In the genomic region with DNA sequence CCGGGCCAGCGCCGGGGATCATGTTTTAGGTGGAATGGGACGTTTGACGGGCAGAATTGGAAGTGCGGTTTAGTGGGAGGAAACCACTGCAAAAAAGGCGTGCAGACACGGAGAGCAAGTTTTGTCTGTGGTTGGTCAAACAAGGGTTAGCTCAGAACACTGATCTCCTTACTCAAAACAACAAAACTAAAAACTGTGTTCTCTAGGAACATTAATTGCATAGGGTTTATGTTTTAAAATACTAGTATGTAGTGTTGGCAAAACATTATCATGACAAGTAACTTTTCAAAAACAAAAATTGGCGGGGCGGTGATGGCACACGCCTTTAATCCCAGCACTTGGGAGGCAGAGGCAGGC, we compare ENCODE assay signal across 8 mouse cellular contexts. TPM values are rescaled to one million over a fixed set of nuclear protein-coding genes. Genes with fewer than 3 reads are reported as not detected.
DNase-seq lines count a peak whose midpoint lies in the region; ATAC-seq and TF ChIP-seq lines count a peak whose summit lies in the region.

No protein-coding gene starts in this region.

- peak overlapping the region; percentile 65 for H3K4me3 ChIP-seq in liver, adult 2 months (ENCODE audit: insufficient read depth, low read depth, low read length)
- peak overlapping the region; percentile 55 for H3K4me3 ChIP-seq in embryonic facial prominence, embryonic 14.5 days (ENCODE audit: low read depth, low read length)
- peak overlapping the region; percentile 74 for H3K4me3 ChIP-seq in intestine, embryonic 15.5 days (replicated peaks)
- peak overlapping the region; percentile 52 for H3K4me3 ChIP-seq in neural tube, embryonic 12.5 days

- H3K36me3 ChIP-seq in liver, adult 2 months (ENCODE audit: control insufficient read depth, insufficient read depth, low read length) = peaks cover 2% of the 10 kb centered on the region
- H3K36me3 ChIP-seq in embryonic facial prominence, embryonic 14.5 days (ENCODE audit: control insufficient read depth, insufficient read depth, low read length) = peaks cover 14% of the 10 kb centered on the region; the same call in 1 of the 2 replicates
- H3K36me3 ChIP-seq in intestine, embryonic 15.5 days = no peaks in the 10 kb centered on the region
- no peaks in the 10 kb centered on the region for H3K36me3 ChIP-seq in neural tube, embryonic 12.5 days

- TF ChIP-seq CTCF in liver, adult 2 months (IDR thresholded peaks at IDR 0.05; ENCODE audit: low read depth, low read length) = no peak

- H3K79me2 ChIP-seq in liver, adult 2 months (ENCODE audit: control insufficient read depth, insufficient read depth, low read length) = no peaks in the 10 kb centered on the region

- no peak for TF ChIP-seq POLR2A in liver, adult 2 months (IDR thresholded peaks at IDR 0.05; ENCODE audit: extremely low read depth, insufficient read depth, low read length)

- peak overlapping the region; percentile 65 for H3K4me2 ChIP-seq in embryonic facial prominence, embryonic 14.5 days (ENCODE audit: low read depth, low read length)
- H3K4me2 ChIP-seq in intestine, embryonic 15.5 days (replicated peaks) = peak overlapping the region; percentile 83
- peak overlapping the region; percentile 61 for H3K4me2 ChIP-seq in neural tube, embryonic 12.5 days (replicated peaks)

- no peaks in the 10 kb centered on the region for H3K9me3 ChIP-seq in embryonic facial prominence, embryonic 14.5 days (ENCODE audit: control insufficient read depth, low read length)
- no peaks in the 10 kb centered on the region for H3K9me3 ChIP-seq in intestine, embryonic 15.5 days
- no peaks in the 10 kb centered on the region for H3K9me3 ChIP-seq in neural tube, embryonic 12.5 days

- no peak for ATAC-seq in embryonic facial prominence, embryonic 14.5 days (ENCODE audit: low read depth)
- no peak for ATAC-seq in intestine, embryonic 15.5 days
- ATAC-seq in neural tube, embryonic 12.5 days (ENCODE audit: low FRiP score, low read depth) = no peak

- 32% methylated on average over 11 of the region's 11 CpGs for WGBS in liver, adult 2 months
- WGBS in embryonic facial prominence, embryonic 14.5 days = 32% methylated on average over 11 of the region's 11 CpGs
- 34% methylated on average over 11 of the region's 11 CpGs for WGBS in intestine, embryonic 15.5 days
- WGBS in neural tube, embryonic 12.5 days = 41% methylated on average over 11 of the region's 11 CpGs

- H3K4me1 ChIP-seq in liver, adult 2 months (ENCODE audit: control insufficient read depth, insufficient read depth, low read length) = no peaks in the 10 kb centered on the region; the same call in 1 of the 2 replicates
- H3K4me1 ChIP-seq in embryonic facial prominence, embryonic 14.5 days (ENCODE audit: control insufficient read depth, insufficient read depth, low read length) = no peaks in the 10 kb centered on the region; the same call in none of the 2 replicates
- peaks cover 5% of the 10 kb centered on the region; the same call in 1 of the 2 replicates for H3K4me1 ChIP-seq in intestine, embryonic 15.5 days (replicated peaks)
- H3K4me1 ChIP-seq in neural tube, embryonic 12.5 days = 0 out of 2 replicates have a peak, but pooled peaks cover 3% of the 10 kb centered on the region

- peak overlapping the region; percentile 55 for H3K27ac ChIP-seq in liver, adult 2 months (replicated peaks; ENCODE audit: insufficient read depth, low read depth, low read length)
- peak overlapping the region; percentile 90 for H3K27ac ChIP-seq in embryonic facial prominence, embryonic 14.5 days (replicated peaks; ENCODE audit: low read depth, low read length)
- H3K27ac ChIP-seq in intestine, embryonic 15.5 days = peak overlapping the region; percentile 93
- no peak overlapping the region for H3K27ac ChIP-seq in neural tube, embryonic 12.5 days

- H3K27me3 ChIP-seq in liver, adult 2 months (ENCODE audit: control insufficient read depth, insufficient read depth, low read length) = no peaks in the 10 kb centered on the region
- H3K27me3 ChIP-seq in embryonic facial prominence, embryonic 14.5 days (replicated peaks; ENCODE audit: control insufficient read depth, insufficient read depth, low read length) = no peaks in the 10 kb centered on the region
- H3K27me3 ChIP-seq in intestine, embryonic 15.5 days (replicated peaks) = no peaks in the 10 kb centered on the region
- no peaks in the 10 kb centered on the region for H3K27me3 ChIP-seq in neural tube, embryonic 12.5 days (replicated peaks)

- peak overlapping the region; percentile 66 for H3K9ac ChIP-seq in liver, adult 2 months (ENCODE audit: low read depth, low read length)
- peak overlapping the region; percentile 72 for H3K9ac ChIP-seq in embryonic facial prominence, embryonic 14.5 days (ENCODE audit: low read depth, low read length)
- peak overlapping the region; percentile 83 for H3K9ac ChIP-seq in intestine, embryonic 15.5 days
- peak overlapping the region; percentile 64; the same call in 1 of the 2 replicates for H3K9ac ChIP-seq in neural tube, embryonic 12.5 days

- no peak for DNase-seq in liver, adult 2 months (ENCODE audit: extremely low read depth, low read depth, low spot score)
- DNase-seq in liver = no peak
- no peak for DNase-seq in embryonic facial prominence, embryonic 14.5 days (ENCODE audit: low spot score)
- DNase-seq in layer of hippocampus, postnatal 25 days (ENCODE audit: extremely low spot score in 1 of 2, low spot score in 1 of 2) = no peak
- DNase-seq in spleen, postnatal 10 days (ENCODE audit: low spot score in 2 of 2) = no peak
- DNase-seq in adrenal gland, postnatal 10 days = no peak

RNA-seq across cellular contexts. Expression of gene Pole4, which starts 52.0 kb away (rescaled TPM):
- 23.7 and 24.8 TPM in 2 replicates for total RNA-seq in liver, adult 2 months (2014; rRNA removed)
- 12.2 and 21.5 TPM in 2 replicates for polyA plus RNA-seq in liver, adult 2 months (2012; rRNA removed)
- 94.7 and 96.9 TPM in 2 replicates for polyA plus RNA-seq in embryonic facial prominence, embryonic 14.5 days (2014; fragmentation: Nextera tagmentation; extraction: Ambion mirVana)
- polyA plus RNA-seq in intestine, embryonic 15.5 days (2015; fragmentation: Nextera tagmentation; extraction: Ambion mirVana) = 96.4 and 101 TPM in 2 replicates
- 102 and 106 TPM in 2 replicates for polyA plus RNA-seq in neural tube, embryonic 12.5 days (2016; fragmentation: Nextera tagmentation; extraction: Ambion mirVana)
- total RNA-seq in layer of hippocampus, postnatal 25 days (2021) = 10 to 100 TPM; 40.2 to 40.3 TPM
- total RNA-seq in adrenal gland, postnatal 10 days (2021) = 10 to 100 TPM; 37.9 to 41.8 TPM
